Mouse (Mus musculus): ENCODE results near the gene Ltb4r2. TPM values are rescaled to one million over a fixed set of nuclear protein-coding genes. Genes with fewer than 3 reads are reported as not detected.
A peak's percentile ranks its signal among the peaks of the same experiment; 100 is the strongest.
"Not testable (repeated sequence)": the region's sequence is repeated elsewhere in the genome, so short reads cannot be mapped to it uniquely, and the experiment has no call there.

Gene Ltb4r2
- polyA plus RNA-seq, 1 experiment from 2014 or later = 0.22 TPM

GRCm38 (mm10) chr14:55745180-55745860 is 15.9 kb upstream of the Ltb4r2 start, which contains the start of the genes Dhrs1 and Nop9:
Dhrs1 (minus strand) TSS chr14:55745690.
Nop9 (plus strand) TSS chr14:55745693.
- Histone ChIP-seq H3K4me1 (peaks cover 39% of the 10 kb centered on the region), H3K9me3 (replicated peaks) (no peaks in the 10 kb centered on the region), H3K4me3 (peak within 1 kb of the TSS; percentile 90), H3K36me3 (peaks cover 39% of the 10 kb centered on the region), H3K27me3 (ENCODE audit: low read depth, poor library complexity, severe bottlenecking) (no peaks in the 10 kb centered on the region), H3K27ac (replicated peaks) (peak within 1 kb of the TSS; percentile 86)
- DNase-seq (ENCODE audit: low spot score) = peak; percentile 94
- whole genome bisulfite sequencing = 2% methylated on average over 48 of the region's 48 CpGs

- under 1% methylated on average over 31 of the region's 31 CpGs for WGBS
Observed at GRCm38 (mm10) chr14:55745861-55746237, 15.4 kb upstream of the Ltb4r2 start.

GRCm38 (mm10) chr14:55747051-55747847 is 14.0 kb upstream of the Ltb4r2 start:
- Histone ChIP-seq H3K4me1 (peaks cover 39% of the 10 kb centered on the region), H3K4me3 (peak overlapping the region; percentile 90), H3K27me3 (ENCODE audit: low read depth, poor library complexity, severe bottlenecking) (no peaks in the 10 kb centered on the region), H3K9me3 (replicated peaks) (no peaks in the 10 kb centered on the region), H3K27ac (replicated peaks) (no peak overlapping the region), H3K36me3 (peaks cover 48% of the 10 kb centered on the region)
- DNase-seq (ENCODE audit: low spot score) = no peak
- WGBS = 94% methylated on average over 10 of the region's 10 CpGs

More at GRCm38 (mm10) chr14:55745861-55746237, 15.4 kb upstream of the Ltb4r2 start:
- no peaks in the 10 kb centered on the region for H3K9me3 ChIP-seq (replicated peaks)
- peaks cover 39% of the 10 kb centered on the region for H3K36me3 ChIP-seq
- H3K27ac ChIP-seq (replicated peaks) = peak overlapping the region; percentile 86
- H3K4me1 ChIP-seq = peaks cover 39% of the 10 kb centered on the region
- DNase-seq (ENCODE audit: low spot score) = no peak
- peak overlapping the region; percentile 90 for H3K4me3 ChIP-seq
- no peaks in the 10 kb centered on the region for H3K27me3 ChIP-seq (ENCODE audit: low read depth, poor library complexity, severe bottlenecking)

- no peaks in the 10 kb centered on the region for H3K9me3 ChIP-seq (replicated peaks)
- WGBS = 84% methylated on average over 6 of the region's 6 CpGs
- H3K27ac ChIP-seq (replicated peaks) = no peak overlapping the region
Observed at GRCm38 (mm10) chr14:55757566-55757965, 3.7 kb upstream of the Ltb4r2 start.

GRCm38 (mm10) chr14:55758363-55758784 is 2.9 kb upstream of the Ltb4r2 start, which contains the start of gene Cideb:
Cideb (minus strand) TSS chr14:55758458.
- no peaks in the 10 kb centered on the region for H3K9me3 ChIP-seq (replicated peaks)
- DNase-seq (ENCODE audit: low spot score) = peak; percentile 44
- WGBS = 23% methylated on average over 8 of the region's 8 CpGs
- H3K27ac ChIP-seq (replicated peaks) = no peak within 1 kb of the TSS
- H3K36me3 ChIP-seq = peaks cover 35% of the 10 kb centered on the region
- H3K27me3 ChIP-seq (ENCODE audit: low read depth, poor library complexity, severe bottlenecking) = peaks cover 32% of the 10 kb centered on the region
- H3K4me1 ChIP-seq = peaks cover 31% of the 10 kb centered on the region
- no peak within 1 kb of the TSS for H3K4me3 ChIP-seq

More at GRCm38 (mm10) chr14:55757566-55757965, 3.7 kb upstream of the Ltb4r2 start:
- Histone ChIP-seq H3K27me3 (ENCODE audit: low read depth, poor library complexity, severe bottlenecking) (peaks cover 24% of the 10 kb centered on the region), H3K4me1 (peaks cover 26% of the 10 kb centered on the region), H3K4me3 (no peak overlapping the region), H3K36me3 (peaks cover 43% of the 10 kb centered on the region)
- DNase-seq (ENCODE audit: low spot score) = no peak

GRCm38 (mm10) chr14:55760156-55760555 is 1.1 kb upstream of the Ltb4r2 start:
- Histone ChIP-seq H3K36me3 (peaks cover 17% of the 10 kb centered on the region), H3K4me3 (peak overlapping the region; percentile 34), H3K27me3 (ENCODE audit: low read depth, poor library complexity, severe bottlenecking) (peaks cover 50% of the 10 kb centered on the region), H3K4me1 (peaks cover 31% of the 10 kb centered on the region)
- H3K9me3 ChIP-seq (replicated peaks); H3K27ac ChIP-seq (replicated peaks): not testable (repeated sequence)
- DNase-seq (ENCODE audit: low spot score) = peak; percentile 86
- 1% methylated on average over 6 of the region's 6 CpGs for WGBS

GRCm38 (mm10) chr14:55762001-55762821 is 983 bp downstream of the Ltb4r2 start:
- peaks cover 70% of the 10 kb centered on the region for H3K27me3 ChIP-seq (ENCODE audit: low read depth, poor library complexity, severe bottlenecking)
- whole genome bisulfite sequencing = under 1% methylated on average over 77 of the region's 77 CpGs
- peak; percentile 73 for DNase-seq (ENCODE audit: low spot score)
- H3K4me1 ChIP-seq = peaks cover 31% of the 10 kb centered on the region
- no peaks in the 10 kb centered on the region for H3K36me3 ChIP-seq
- H3K9me3 ChIP-seq (replicated peaks) = no peaks in the 10 kb centered on the region
- H3K4me3 ChIP-seq = peak overlapping the region; percentile 69
- peak overlapping the region; percentile 81 for H3K27ac ChIP-seq (replicated peaks)

GRCm38 (mm10) chr14:55763166-55763565 is 1.9 kb downstream of the Ltb4r2 start:
- Histone ChIP-seq H3K4me3 (no peak overlapping the region), H3K9me3 (replicated peaks) (no peaks in the 10 kb centered on the region), H3K27ac (replicated peaks) (no peak overlapping the region), H3K27me3 (ENCODE audit: low read depth, poor library complexity, severe bottlenecking) (peaks cover 80% of the 10 kb centered on the region), H3K4me1 (peaks cover 39% of the 10 kb centered on the region), H3K36me3 (no peaks in the 10 kb centered on the region)
- DNase-seq (ENCODE audit: low spot score) = no peak
- WGBS = 63% methylated on average over 7 of the region's 7 CpGs

- peaks cover 97% of the 10 kb centered on the region for H3K27me3 ChIP-seq (ENCODE audit: low read depth, poor library complexity, severe bottlenecking)
- no peaks in the 10 kb centered on the region for H3K36me3 ChIP-seq
- DNase-seq (ENCODE audit: low spot score) = no peak
- H3K4me1 ChIP-seq = peaks cover 29% of the 10 kb centered on the region
- H3K27ac ChIP-seq (replicated peaks) = no peak within 1 kb of the TSS
- no peaks in the 10 kb centered on the region for H3K9me3 ChIP-seq (replicated peaks)
- WGBS = 72% methylated on average over 4 of the region's 4 CpGs
- H3K4me3 ChIP-seq = no peak within 1 kb of the TSS
Observed at GRCm38 (mm10) chr14:55765696-55766095, 4.5 kb downstream of the Ltb4r2 start, which contains the start of gene Ltb4r1. Ltb4r1 (plus strand) TSS chr14:55765962.

- peak overlapping the region; percentile 58 for H3K4me3 ChIP-seq
- H3K4me1 ChIP-seq = peaks cover 14% of the 10 kb centered on the region
- H3K36me3 ChIP-seq = no peaks in the 10 kb centered on the region
- DNase-seq (ENCODE audit: low spot score) = peak; percentile 71
- peaks cover 77% of the 10 kb centered on the region for H3K27me3 ChIP-seq (ENCODE audit: low read depth, poor library complexity, severe bottlenecking)
- 13% methylated on average over 52 of the region's 52 CpGs for WGBS
- H3K27ac ChIP-seq (replicated peaks) = peak overlapping the region; percentile 67
- no peaks in the 10 kb centered on the region for H3K9me3 ChIP-seq (replicated peaks)
Observed at GRCm38 (mm10) chr14:55767519-55768414, 6.5 kb downstream of the Ltb4r2 start.

GRCm38 (mm10) chr14:55768555-55768954 is 7.3 kb downstream of the Ltb4r2 start:
- no peak for DNase-seq (ENCODE audit: low spot score)
- 84% methylated on average over 6 of the region's 6 CpGs for WGBS
- Histone ChIP-seq H3K36me3 (no peaks in the 10 kb centered on the region), H3K9me3 (replicated peaks) (no peaks in the 10 kb centered on the region), H3K4me1 (peaks cover 11% of the 10 kb centered on the region), H3K4me3 (no peak overlapping the region), H3K27ac (replicated peaks) (no peak overlapping the region), H3K27me3 (ENCODE audit: low read depth, poor library complexity, severe bottlenecking) (peaks cover 73% of the 10 kb centered on the region)
